Mouse (Mus musculus): ENCODE data around the gene Palm3. TPM values are rescaled to one million over a fixed set of nuclear protein-coding genes. Genes with fewer than 3 reads are reported as not detected.
A peak's percentile ranks its signal among the peaks of the same experiment; 100 is the strongest.
"Not testable (repeated sequence)": the region's sequence is repeated elsewhere in the genome, so short reads cannot be mapped to it uniquely, and the experiment has no call there.

Palm3 gene
- polyA plus RNA-seq, 2 experiments, result 0.19 TPM; not detected in 1

DNA sequence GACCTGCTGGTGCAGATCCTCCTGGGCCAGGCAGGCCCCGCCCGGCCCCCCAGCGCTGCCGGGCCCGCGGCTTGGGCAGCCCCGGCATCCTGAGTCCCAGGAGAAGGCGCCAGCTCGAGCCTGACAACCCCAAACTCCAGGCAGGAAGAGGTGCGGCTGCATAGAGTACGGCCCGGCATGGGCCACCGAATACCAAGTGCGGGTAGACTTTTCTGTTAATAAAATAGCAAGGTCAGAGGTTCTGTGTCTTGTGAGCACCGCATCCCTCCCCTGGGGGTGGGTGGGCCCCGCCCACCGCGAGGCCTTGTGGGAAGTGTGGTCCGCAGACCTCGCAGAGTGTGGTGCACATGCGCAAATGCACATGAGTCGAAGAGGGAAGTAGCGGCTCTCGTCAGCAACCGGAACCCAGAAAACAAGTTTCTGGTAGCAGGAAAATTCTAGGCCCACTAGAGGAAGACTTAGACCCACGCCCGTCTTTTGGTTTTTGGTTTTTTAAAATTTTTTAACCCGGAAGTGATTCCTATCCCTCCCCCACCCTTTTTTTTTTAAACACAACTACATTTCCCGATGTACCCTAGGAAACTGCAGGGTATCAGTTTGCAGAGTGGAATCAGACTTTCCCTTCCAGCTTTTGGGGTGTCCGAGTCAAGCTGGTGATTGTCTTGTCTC, 16.6 kb upstream of the Palm3 start:
- peaks cover 21% of the 10 kb centered on the region for H3K36me3 ChIP-seq (replicated peaks; ENCODE audit: control insufficient read depth, insufficient read depth, low read depth)
- under 1% methylated on average over 30 of the region's 30 CpGs for WGBS (ENCODE audit: insufficient replicate concordance)
- ATAC-seq (ENCODE audit: insufficient read depth) (peak; percentile 87), DNase-seq (ENCODE audit: low read depth in 3 of 3, low spot score in 3 of 3) (peak; percentile 80 to 85 (median 81))
- H3K9me3 ChIP-seq (ENCODE audit: control insufficient read depth, low read length), result no peaks in the 10 kb centered on the region
- peaks cover 6 to 7% of the 10 kb centered on the region in 2 experiments for H3K4me1 ChIP-seq (replicated peaks; ENCODE audit: control insufficient read depth in 2 of 2, insufficient read depth in 2 of 2, low read length in 1 of 2)
- peak overlapping the region; percentile 71 for H3K27ac ChIP-seq
- H3K9ac ChIP-seq (replicated peaks), result peak overlapping the region; percentile 68
- TF ChIP-seq CTCF (IDR thresholded peaks at IDR 0.05; ENCODE audit: low read depth) (no peak), EP300 (IDR thresholded peaks at IDR 0.05; ENCODE audit: low read depth) (no peak)
- peak overlapping the region; percentile 67 for H3K4me3 ChIP-seq (ENCODE audit: insufficient read depth in 1 of 2, low read depth in 2 of 2, low read length in 2 of 2)
- H3K27me3 ChIP-seq (ENCODE audit: control insufficient read depth, insufficient read depth, low read length), result peaks cover 3% of the 10 kb centered on the region
- H3K4me2 ChIP-seq (ENCODE audit: low read depth), result peak overlapping the region; percentile 90

DNA sequence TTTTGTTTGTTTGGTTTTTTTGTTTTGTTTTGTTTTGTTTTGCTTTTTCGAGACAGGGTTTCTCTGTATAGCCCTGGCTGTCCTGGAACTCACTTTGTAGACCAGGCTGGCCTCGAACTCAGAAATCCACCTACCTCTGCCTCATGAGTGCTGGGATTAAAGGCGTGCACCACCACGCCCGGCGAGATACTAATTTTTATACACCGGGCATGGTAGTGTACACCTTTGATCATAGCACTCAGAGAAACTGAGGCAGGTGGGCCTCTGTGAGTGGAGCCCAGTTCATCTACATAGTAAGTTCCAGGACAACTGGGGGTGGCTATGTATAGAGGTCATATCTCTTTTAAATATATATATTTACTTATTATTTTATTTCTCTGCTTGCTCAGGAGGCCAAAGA, 15.8 kb upstream of the Palm3 start:
- DNase-seq (ENCODE audit: low read depth in 3 of 3, low spot score in 3 of 3); ATAC-seq (ENCODE audit: insufficient read depth); H3K27ac ChIP-seq; H3K9me3 ChIP-seq (ENCODE audit: control insufficient read depth, low read length); H3K4me3 ChIP-seq (ENCODE audit: insufficient read depth in 1 of 2, low read depth in 2 of 2, low read length in 2 of 2); H3K4me1 ChIP-seq (replicated peaks; ENCODE audit: control insufficient read depth in 2 of 2, insufficient read depth in 2 of 2, low read length in 1 of 2); H3K9ac ChIP-seq (replicated peaks): not testable (repeated sequence)
- 75% methylated on average over 7 of the region's 7 CpGs for WGBS (ENCODE audit: insufficient replicate concordance)
- Histone ChIP-seq H3K4me2 (ENCODE audit: low read depth) (peak overlapping the region; percentile 90), H3K36me3 (replicated peaks; ENCODE audit: control insufficient read depth, insufficient read depth, low read depth) (peaks cover 12% of the 10 kb centered on the region), H3K27me3 (ENCODE audit: control insufficient read depth, insufficient read depth, low read length) (peaks cover 11% of the 10 kb centered on the region)

DNA sequence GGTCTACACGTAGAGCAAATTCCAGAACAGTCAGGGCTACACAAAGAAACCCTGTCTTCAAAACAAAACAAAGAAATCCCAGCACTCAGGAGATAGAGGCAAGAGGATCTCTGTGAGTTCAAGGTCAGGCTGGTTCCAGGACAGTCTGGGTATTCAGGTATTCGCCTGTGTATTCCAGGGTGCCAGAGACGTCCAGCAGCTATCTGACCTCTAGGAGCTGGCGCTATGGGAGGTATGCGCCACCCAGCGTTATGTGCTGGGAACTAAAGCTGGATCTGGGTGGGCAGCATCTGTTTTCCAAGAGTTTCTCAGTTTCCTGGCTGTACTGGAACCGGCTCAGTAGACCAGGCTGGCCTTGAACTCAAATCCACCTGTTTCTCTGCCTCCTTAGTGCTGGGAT, 12.9 kb upstream of the Palm3 start:
- ATAC-seq (ENCODE audit: insufficient read depth) (no peak), DNase-seq (ENCODE audit: low read depth in 3 of 3, low spot score in 3 of 3) (no peak)

GRCm38 (mm10) chr8:84009876-84010275, 11.4 kb upstream of the Palm3 start:
- no peak for ATAC-seq (ENCODE audit: insufficient read depth)
- Histone ChIP-seq H3K4me3 (ENCODE audit: insufficient read depth in 1 of 2, low read depth in 2 of 2, low read length in 2 of 2) (no peak overlapping the region), H3K4me2 (ENCODE audit: low read depth) (no peak overlapping the region), H3K27ac (no peak overlapping the region), H3K36me3 (replicated peaks; ENCODE audit: control insufficient read depth, insufficient read depth, low read depth) (no peaks in the 10 kb centered on the region), H3K4me1 (replicated peaks; ENCODE audit: control insufficient read depth in 2 of 2, insufficient read depth in 2 of 2, low read length in 1 of 2) (peaks cover 3 to 4% of the 10 kb centered on the region in 2 experiments; a peak in 2 of 4 replicates), H3K9ac (replicated peaks) (no peak overlapping the region), H3K9me3 (ENCODE audit: control insufficient read depth, low read length) (no peaks in the 10 kb centered on the region), H3K27me3 (ENCODE audit: control insufficient read depth, insufficient read depth, low read length) (peaks cover 42% of the 10 kb centered on the region)
- WGBS (ENCODE audit: insufficient replicate concordance), result under 1% methylated on average over 11 of the region's 11 CpGs
- TF ChIP-seq EP300 (IDR thresholded peaks at IDR 0.05; ENCODE audit: low read depth) (no peak), CTCF (IDR thresholded peaks at IDR 0.05; ENCODE audit: low read depth) (peak; percentile 97)
- DNase-seq (ENCODE audit: low read depth in 3 of 3, low spot score in 3 of 3), result no peak

More for the DNA sequence above, 12.9 kb upstream of the Palm3 start:
- Histone ChIP-seq H3K36me3 (replicated peaks; ENCODE audit: control insufficient read depth, insufficient read depth, low read depth) (no peaks in the 10 kb centered on the region), H3K4me3 (ENCODE audit: insufficient read depth in 1 of 2, low read depth in 2 of 2, low read length in 2 of 2) (no peak overlapping the region), H3K9ac (replicated peaks) (no peak overlapping the region), H3K4me2 (ENCODE audit: low read depth) (no peak overlapping the region), H3K27me3 (ENCODE audit: control insufficient read depth, insufficient read depth, low read length) (peaks cover 40% of the 10 kb centered on the region), H3K4me1 (replicated peaks; ENCODE audit: control insufficient read depth in 2 of 2, insufficient read depth in 2 of 2, low read length in 1 of 2) (peaks cover 5 to 7% of the 10 kb centered on the region in 2 experiments), H3K27ac (no peak overlapping the region), H3K9me3 (ENCODE audit: control insufficient read depth, low read length) (no peaks in the 10 kb centered on the region)
- peak; percentile 65 for TF ChIP-seq CTCF (IDR thresholded peaks at IDR 0.05; ENCODE audit: low read depth)
- TF ChIP-seq EP300 (IDR thresholded peaks at IDR 0.05; ENCODE audit: low read depth), result no peak
- WGBS (ENCODE audit: insufficient replicate concordance), result 46% methylated on average over 7 of the region's 7 CpGs

DNA sequence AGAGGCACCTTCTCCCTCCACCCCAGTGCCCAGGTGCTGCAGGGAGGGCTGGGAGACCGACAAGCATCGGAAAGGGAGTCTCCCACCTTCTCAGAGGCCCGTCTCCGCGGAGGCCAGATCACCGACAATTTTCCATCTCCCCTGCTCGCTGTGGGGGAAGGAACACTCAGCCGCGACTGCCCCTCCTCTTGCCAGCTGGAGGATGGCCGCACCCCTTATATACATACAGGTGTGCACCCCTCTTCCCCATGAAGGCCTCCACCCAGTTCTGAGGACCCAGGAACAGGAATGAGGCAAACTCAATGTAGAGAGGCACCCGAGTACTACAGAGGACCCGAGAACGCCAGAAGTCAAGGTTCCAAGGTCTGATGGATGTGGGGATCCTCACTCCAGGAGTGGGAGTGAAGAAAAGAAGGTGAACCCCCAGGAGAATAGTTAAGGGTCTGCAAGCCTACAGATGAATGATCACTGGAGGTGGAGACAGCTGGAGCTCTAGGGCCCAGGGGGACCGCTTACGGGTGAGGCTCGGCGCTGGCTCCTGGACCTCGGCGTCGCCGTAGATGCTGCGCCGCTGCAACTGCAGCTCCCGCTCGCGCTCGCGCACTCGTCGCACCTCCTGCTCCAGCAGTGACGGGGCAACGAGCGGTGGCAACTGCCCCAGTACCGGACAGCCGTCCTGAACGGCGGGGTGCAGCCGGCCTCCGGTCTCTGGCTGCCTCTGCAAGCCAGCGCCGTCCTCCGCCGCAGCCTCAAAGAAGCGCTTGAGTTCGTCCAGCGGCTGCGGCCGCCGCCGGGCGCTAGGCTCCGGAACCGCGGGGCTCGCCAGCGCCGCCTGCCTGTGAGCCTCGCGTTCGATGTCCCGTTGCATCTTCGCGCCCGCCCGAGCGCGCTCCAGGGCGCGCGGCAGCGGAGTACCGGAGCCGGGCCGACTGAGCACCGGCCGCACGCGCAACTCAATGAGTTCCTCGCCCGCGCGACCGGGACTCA, 10.4 kb upstream of the Palm3 start:
- H3K4me3 ChIP-seq (ENCODE audit: insufficient read depth in 1 of 2, low read depth in 2 of 2, low read length in 2 of 2), result peak overlapping the region; percentile 33 to 47
- ATAC-seq (ENCODE audit: insufficient read depth) (peak; percentile 39; the same call in 1 of the 2 replicates), DNase-seq (ENCODE audit: low read depth in 3 of 3, low spot score in 3 of 3) (no peak)
- no peaks in the 10 kb centered on the region for H3K4me1 ChIP-seq (replicated peaks; ENCODE audit: control insufficient read depth in 2 of 2, insufficient read depth in 2 of 2, low read length in 1 of 2)
- 2% methylated on average over 83 of the region's 83 CpGs for WGBS (ENCODE audit: insufficient replicate concordance)
- peaks cover 42% of the 10 kb centered on the region for H3K27me3 ChIP-seq (ENCODE audit: control insufficient read depth, insufficient read depth, low read length)
- no peak for TF ChIP-seq EP300 (IDR thresholded peaks at IDR 0.05; ENCODE audit: low read depth)
- TF ChIP-seq CTCF (IDR thresholded peaks at IDR 0.05; ENCODE audit: low read depth), result peak; percentile 47
- H3K27ac ChIP-seq, result no peak overlapping the region
- H3K9me3 ChIP-seq (ENCODE audit: control insufficient read depth, low read length), result no peaks in the 10 kb centered on the region; the same call in 1 of the 2 replicates
- peak overlapping the region; percentile 67 for H3K4me2 ChIP-seq (ENCODE audit: low read depth)
- H3K36me3 ChIP-seq (replicated peaks; ENCODE audit: control insufficient read depth, insufficient read depth, low read depth), result no peaks in the 10 kb centered on the region
- H3K9ac ChIP-seq (replicated peaks), result no peak overlapping the region

Data from liver, embryonic 14.5 days (tissue).